ENCODE assay signal across 15 mouse cellular contexts in genomic region chr4:130376675-130377074, GRCm38 (mm10). TPM values are rescaled to one million over a fixed set of nuclear protein-coding genes. Genes with fewer than 3 reads are reported as not detected.
DNase-seq lines count a peak whose midpoint lies in the region; TF ChIP-seq lines count a peak whose summit lies in the region.
"Had no signal": no experiment of that assay in that cellular context is flagged by ENCODE, and none has a peak within 500 bp of the region (broad histone marks: within the 10 kb centered on the region; RNA-seq: fewer than 3 reads in every experiment).

No protein-coding gene starts in this region.

- TF ChIP-seq CTCF in layer of hippocampus, adult 2 months (conservative IDR thresholded peaks at IDR 0.05): peak; percentile 51

- peak overlapping the region; percentile 59 for H3K27ac ChIP-seq in layer of hippocampus, adult 2 months
- H3K27ac ChIP-seq: limb, embryonic 10.5 days had no signal

- peak; percentile 24 to 34 for DNase-seq in cerebellum, postnatal 14 days
- DNase-seq in cerebellum, adult 11 months: no peak
- DNase-seq in layer of hippocampus, adult 2 months (ENCODE audit: low spot score in 2 of 2): no peak
- no peak for DNase-seq in layer of hippocampus, postnatal 36 days
- DNase-seq in 3T3-L1 (ENCODE audit: low read depth, low spot score) (peak; percentile 15), MN1 (ENCODE audit: low spot score) (no peak)
- peak; percentile 40 for DNase-seq in brain, adult 2 months (ENCODE audit: low read depth, low spot score)
- DNase-seq in right cerebral cortex, postnatal 4 days: no peak
- DNase-seq: heart, adult 18-20 months; heart, postnatal 4 days; kidney, adult 2 months; lung, postnatal 14 days; thymus, adult 18-20 months had no signal

- H3K4me3 ChIP-seq in layer of hippocampus, adult 2 months: no peak overlapping the region
- H3K4me3 ChIP-seq: erythroblast, embryonic 14.5 days; limb, embryonic 10.5 days had no signal

RNA-seq across cellular contexts. Expression of gene Snrnp40, which starts 16.7 kb away (rescaled TPM):
- total RNA-seq in layer of hippocampus, adult 2 months (2021): 10 to 100 TPM; 32.4 to 33.8 TPM
- 10 to 100 TPM; 31.9 to 32.8 TPM for total RNA-seq in layer of hippocampus, postnatal 36 days (2021)

RNA-seq across cellular contexts. Expression of gene Zcchc17, which starts 16.9 kb away (rescaled TPM):
- 10 to 100 TPM; 66.1 to 66.5 TPM for total RNA-seq in layer of hippocampus, adult 2 months (2021)
- 10 to 100 TPM; 62.2 to 64.1 TPM for total RNA-seq in layer of hippocampus, postnatal 36 days (2021)

Comparison
In these comparisons a context has a peak if more than half of its experiments do, and no peak if none do; other contexts are left out.
1. DNase-seq: peak in cerebellum, postnatal 14 days (2 of 2), 3T3-L1 (single experiment) and brain, adult 2 months (single experiment); none in cerebellum, adult 11 months (single experiment), layer of hippocampus, adult 2 months (0 of 2), layer of hippocampus, postnatal 36 days (0 of 2), MN1 (single experiment) and right cerebral cortex, postnatal 4 days (single experiment).